Mouse (Mus musculus): ENCODE measurements around the gene Kcnk12.

DNA sequence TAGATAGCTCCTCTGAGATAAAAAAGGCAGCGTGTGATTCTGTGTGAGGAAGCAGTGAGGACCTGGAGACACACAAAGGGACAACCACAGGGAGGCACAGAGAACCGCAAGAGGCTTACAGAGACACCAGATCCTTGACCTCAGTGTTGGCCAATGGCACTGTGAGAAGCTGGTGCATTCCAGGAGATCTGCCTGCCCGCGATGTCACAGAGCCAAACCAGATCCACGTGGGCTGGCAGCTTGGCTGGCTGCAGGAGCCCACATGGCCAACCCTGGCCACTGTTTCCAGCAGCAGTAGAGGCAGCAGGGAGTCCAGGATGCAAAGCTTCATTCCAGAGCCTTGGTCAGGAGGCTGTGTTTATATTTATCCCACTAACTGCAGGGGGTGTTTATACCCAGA lies 27.0 kb downstream of the Kcnk12 start:
- no peak for TF ChIP-seq CTCF (IDR thresholded peaks at IDR 0.05; ENCODE audit: extremely low read depth, insufficient read depth, low read length)
- TF ChIP-seq POLR2A (IDR thresholded peaks at IDR 0.05; ENCODE audit: extremely low read depth, insufficient read depth, low read length), result no peak
